Mouse (Mus musculus) cerebral cortex, adult 2 months (tissue): ENCODE results near the gene Scoc.

Experiments
- WGBS: fragments of 180-500 bp; shearing (Covaris S2); methylation state at CpG from one replicate; pipeline ENCODE4 v1.1.7; 2018; 5-methylcytosine and 5-hydroxymethylcytosine counted together

The Scoc gene

GRCm38 (mm10) chr8:83405548-83405947 lies 52.6 kb downstream of the Scoc start:
- 87% methylated on average over 10 of the region's 10 CpGs for WGBS

GRCm38 (mm10) chr8:83397726-83398125 lies 60.5 kb downstream of the Scoc start:
- whole genome bisulfite sequencing: 82% methylated on average over 4 of the region's 4 CpGs

DNA sequence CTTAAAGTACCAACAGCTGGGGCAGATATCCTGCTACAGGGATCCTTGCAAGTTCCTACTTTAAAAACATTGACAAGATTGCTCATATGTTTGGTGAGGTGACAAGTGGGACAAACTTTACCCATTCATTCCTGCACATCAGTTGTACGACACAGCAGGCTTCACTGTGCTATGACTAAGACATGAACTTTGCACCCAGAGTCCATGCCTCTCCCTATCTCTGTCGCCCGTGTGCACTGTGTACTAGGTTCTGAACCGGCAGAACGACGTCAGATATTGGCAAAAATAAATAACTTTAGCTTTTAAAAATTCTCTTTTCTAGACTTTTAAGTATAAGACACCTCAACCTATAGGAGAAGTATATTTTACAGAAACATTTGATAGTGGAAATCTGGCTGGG lies 61.5 kb downstream of the Scoc start:
- 95% methylated on average over 6 of the region's 6 CpGs for WGBS

DNA sequence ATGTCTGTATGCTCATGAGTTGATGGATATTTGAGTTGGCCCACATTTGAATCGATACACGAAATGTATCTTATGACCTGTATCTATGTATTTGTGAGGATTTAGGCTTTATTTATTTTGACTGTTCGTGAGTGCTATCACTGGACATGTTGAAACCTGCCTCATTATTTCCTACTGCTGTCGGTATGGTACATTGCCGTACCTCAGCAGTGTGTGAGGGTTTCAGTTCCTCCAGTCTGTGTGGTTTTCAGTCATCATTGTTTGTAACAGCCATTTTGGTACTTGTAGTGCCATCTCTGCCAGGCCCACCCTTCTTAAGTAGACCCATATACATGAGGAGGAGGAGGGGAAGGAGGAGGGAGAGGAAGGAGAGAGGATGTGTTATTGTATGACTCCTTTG lies 63.9 kb downstream of the Scoc start:
- 93% methylated on average over 5 of the region's 5 CpGs for WGBS

DNA sequence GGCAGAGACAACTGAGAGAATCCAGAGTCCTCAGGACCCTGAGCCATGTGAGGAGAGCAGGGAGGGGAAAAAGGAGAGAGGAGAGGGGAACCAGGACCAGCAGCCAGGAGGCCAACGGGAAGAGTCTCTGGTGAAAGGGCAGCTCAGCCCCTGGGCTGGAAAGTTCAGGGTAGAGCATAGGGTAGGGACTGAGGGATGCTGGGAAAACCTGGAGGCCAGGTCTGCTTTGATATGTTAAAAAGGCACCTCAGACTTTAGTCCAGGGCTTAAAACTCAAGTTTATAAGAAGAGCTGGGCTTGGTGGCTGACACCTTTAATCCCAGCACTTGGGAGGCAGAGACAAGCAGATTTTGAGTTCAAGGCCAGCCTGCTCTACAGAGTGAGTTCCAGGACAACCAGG lies 65.7 kb downstream of the Scoc start:
- WGBS: 65% methylated on average over 1 of the region's 1 CpGs

DNA sequence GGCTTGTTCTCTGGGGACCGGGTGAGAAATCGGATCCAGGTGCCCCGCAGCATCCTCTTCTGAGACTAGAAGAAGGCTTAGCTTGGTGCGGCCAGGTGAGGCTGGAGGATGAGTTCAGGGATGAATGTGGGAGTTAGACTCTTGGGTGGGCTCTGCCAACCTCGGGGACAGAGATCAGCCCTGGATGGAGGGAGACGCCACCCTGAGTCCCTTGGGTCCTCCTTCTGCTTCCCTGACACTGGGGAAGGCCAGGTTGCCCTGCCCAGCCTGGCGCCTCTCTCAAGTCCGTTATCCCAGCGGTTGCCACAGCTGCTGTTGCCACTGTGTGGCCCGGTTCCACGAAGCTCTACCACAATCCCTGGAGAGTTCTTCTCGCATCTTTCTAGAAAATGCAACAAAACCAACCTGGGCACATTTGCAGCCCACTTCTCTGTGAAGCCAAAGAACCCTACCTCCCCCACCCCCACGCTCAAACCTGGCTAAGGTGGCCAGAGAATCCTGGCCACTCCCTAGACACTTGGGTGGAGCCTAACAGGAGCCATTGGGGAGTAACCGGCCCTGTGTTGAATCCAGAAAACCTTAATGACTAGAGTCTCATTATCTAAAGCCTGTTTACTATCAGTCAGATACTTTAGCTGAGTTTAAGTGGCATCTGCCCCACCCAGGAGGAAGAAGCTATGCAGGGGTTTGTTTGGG lies 68.0 kb downstream of the Scoc start:
- 5% methylated on average over 14 of the region's 14 CpGs for WGBS

GRCm38 (mm10) chr8:83389316-83390005 lies 68.7 kb downstream of the Scoc start, which contains the start of gene Clgn:
Gene Clgn (plus strand): TSS chr8:83389867.
- WGBS: 4% methylated on average over 41 of the region's 41 CpGs

DNA sequence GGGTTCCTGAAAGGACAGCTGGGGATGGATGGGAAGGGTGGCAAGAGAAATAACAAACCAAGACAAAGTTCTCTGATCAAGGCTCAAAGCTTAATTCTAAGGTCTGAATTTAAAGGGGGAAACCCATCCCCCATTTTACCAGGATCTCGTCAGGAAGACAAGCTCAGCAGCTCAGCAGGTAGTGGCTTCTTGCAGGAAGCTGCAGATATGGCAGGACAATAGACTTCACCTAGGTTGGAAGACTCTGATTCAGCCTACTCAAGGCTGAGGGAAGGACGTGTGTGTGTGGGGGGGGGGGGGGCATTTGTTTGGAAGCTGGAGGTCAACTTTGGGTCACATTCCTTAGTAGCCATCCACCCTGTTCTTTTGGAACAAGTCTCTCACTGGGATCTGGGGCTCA lies 75.3 kb downstream of the Scoc start:
- 48% methylated on average over 2 of the region's 2 CpGs for WGBS

DNA sequence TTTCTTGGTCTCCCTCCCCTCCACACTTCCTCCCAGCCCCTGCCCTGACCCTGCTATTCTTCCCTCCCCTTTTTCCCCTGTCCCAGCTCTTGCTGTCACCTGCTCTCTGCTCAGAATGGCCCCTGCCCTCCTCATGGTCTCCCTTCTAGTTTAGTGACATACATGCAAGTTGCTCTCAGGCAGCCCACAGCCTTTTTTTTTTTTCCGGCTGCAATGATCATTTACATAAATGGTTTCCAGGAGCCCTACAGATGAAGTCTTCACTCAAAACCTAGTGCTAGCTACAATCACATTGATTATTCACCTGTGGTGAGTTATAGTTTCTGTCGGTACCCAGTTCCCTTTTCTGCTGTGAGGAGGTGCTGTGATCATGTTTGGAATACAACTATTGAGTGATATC lies 77.2 kb downstream of the Scoc start:
- 86% methylated on average over 2 of the region's 2 CpGs for WGBS

DNA sequence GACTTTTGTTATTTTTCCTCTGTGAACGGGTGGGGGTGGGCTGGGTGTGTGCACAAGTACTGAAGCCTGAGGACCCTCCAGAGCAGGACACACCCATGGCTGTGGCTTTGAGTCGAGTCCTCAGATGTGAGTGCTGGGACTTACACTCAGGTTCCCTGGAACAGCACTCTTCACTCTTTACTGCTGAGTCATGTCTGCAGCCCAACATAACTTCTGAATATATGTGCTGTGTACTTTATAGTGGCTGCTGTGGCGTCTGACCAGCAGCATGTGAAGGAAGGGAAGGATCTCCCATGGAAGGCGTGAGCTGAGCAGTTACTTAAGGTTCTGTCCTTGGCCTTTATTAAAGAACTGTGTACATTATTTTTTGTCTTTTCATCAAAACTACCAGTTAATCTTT lies 78.0 kb downstream of the Scoc start:
- WGBS: 81% methylated on average over 4 of the region's 4 CpGs
